Mouse (Mus musculus) frontal cortex, postnatal 25 days (tissue): ENCODE measurements around the gene Rab3c.

ENCODE experiments used
- DNase-seq, 2 experiments: peaks; one replicate each; pipeline ENCODE4 v3.0.0; 2022; ENCODE audit warnings: low spot score in 2 of 2

The Rab3c gene

DNA sequence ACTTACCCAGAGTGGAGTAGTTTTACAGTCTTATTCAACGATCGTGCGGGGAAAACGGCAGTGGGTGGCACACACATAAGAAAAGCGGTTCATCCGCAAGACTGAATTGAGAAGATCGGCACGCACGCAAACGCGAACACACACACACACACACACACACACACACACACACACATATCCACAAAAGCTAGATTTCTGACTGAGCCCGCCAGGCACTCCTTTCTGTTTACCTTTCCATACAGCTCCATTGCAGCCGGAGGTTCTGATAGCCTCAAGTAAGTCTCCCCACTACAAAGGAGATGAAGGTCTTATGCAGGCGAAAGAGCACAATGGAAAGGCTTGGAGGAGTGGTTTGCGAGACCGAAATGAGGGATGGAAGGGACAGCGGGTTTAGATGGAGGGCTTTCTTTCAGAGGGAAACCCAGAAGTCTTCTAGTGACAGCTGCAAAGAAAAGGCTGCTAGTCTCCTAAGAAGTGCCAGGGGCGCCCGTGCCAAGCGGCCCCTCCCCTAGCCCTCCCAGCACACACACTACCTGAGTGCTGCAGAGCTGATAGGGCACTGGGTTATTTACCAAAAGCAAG is at the start of gene Rab3c:
Gene Rab3c (minus strand): TSS at position 434 of the 582 bp plus-strand sequence.
- DNase-seq: peak in 1 of 2 experiments; percentile 15

DNA sequence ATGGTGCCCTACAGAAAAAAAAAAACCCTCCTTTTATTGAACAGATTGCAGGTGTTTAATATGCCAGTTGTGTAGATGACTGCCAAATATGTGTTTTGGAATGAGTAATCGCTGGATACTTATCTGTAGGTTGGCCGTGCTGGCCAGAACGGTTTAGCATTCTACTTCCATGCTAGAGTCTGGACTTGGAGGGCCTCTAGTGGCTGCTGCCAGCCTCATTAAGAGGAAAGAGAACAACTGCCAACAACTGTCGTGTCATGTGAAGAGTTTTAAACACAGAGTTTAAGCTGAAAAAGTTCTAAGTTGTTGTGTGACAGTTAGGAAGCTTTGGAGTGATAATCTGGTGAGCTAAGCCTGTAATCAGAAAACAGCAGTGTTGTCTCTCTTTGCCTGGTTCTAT is 38.0 kb upstream of the Rab3c start:
- peak; percentile 6 for DNase-seq

DNA sequence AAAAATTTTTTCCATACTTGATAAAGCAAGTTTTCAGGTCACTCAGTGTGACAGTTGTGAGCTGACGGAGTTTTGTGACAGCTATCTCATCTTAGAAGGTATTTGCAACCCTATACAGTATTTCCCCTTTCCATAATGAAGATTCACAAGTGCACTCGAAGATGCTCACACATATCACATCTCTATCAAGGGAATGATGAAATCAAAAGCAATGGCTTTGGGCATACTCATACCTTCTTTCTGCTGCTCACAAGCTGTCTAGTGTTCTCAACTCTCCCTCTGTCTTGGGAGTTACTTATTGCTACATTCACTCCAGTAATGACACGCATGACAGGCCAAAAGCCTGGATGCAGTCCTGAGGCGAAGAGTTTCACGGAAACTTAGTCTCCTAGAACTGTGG is 26.4 kb upstream of the Rab3c start:
- DNase-seq: no peak

DNA sequence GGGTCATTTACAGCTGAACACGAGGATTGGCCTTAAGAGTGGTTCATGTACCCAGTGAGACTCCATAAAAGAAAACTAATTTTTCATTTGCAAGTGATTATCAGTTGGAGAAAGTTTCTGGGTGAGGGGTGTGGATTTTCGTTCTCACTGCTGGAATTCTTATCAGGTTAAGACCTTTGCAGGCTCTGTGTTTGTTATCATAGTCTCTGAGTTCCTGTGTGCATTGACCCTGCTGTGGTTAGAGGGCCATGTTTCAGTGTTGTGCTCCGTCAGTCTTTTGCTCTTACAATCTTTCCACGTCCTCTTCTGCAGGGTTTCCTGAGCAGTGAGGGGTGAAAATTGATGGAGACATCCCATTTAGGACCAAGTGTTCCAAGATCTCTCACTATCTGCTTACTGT is 16.3 kb upstream of the Rab3c start:
- no peak for DNase-seq

DNA sequence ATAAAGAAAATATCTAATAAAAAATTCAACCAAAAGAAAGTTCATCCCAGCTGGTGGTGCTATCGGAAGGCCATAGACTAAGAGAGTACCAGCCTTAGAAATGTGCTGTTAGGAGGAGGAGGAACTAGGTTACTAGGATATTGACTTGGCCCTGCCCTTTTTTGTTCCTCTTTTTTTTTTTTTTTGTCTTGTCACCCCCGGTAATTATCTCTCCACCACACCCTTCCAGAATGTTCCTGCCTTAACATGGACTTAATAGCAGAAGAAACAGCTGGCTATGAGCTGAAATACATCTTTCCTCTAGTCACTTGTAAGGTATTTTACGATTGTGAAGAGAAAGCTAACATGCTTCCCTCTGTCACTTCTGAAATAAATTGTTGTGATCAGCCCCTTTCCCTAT is 7.7 kb upstream of the Rab3c start:
- no peak for DNase-seq

DNA sequence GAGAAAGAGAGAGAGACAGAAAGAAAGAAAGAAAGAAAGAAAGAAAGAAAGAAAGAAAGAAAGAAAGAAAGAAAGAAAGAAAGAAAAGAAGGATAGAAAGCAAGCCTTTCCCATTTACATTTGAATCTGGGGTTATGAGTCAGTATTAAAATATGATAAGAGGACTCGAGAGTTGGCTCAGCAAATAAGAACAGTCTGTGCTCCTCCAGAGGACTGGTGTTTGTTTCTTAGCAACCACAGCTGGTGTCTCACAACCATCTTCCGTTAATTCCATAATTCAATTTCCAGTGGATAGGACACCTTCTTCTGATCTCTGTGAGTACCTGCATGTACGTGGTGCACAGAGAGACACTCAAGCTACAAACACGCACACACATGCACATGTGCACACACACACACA is 3.0 kb upstream of the Rab3c start:
- no peak for DNase-seq

DNA sequence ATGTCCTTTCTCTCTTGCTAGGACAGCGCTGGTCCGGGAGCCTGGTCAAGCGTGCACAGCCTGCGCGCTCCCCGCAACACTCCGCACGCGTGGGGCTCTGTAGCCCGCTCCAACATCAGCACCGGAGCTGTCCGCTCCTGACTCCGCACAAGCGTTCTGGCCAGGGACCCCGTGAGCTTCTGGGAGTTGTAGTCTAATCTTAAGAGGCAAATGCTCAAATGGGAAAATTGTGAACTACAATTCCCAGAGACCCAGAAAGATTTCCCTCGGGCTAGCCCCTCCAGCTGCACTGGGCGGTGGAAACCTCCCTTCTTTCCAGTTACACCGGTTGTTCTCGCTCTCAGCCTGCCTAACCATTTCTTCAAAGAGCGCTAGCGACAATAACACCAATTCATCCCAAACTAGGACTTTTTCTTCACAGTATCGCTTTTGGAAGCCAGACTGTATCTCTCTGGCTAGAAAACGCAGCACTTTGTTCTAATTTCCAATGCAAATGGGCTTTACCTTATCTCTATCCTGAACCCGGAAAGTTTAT is 701 bp downstream of the Rab3c start:
- DNase-seq: peak; percentile 60 to 75

DNA sequence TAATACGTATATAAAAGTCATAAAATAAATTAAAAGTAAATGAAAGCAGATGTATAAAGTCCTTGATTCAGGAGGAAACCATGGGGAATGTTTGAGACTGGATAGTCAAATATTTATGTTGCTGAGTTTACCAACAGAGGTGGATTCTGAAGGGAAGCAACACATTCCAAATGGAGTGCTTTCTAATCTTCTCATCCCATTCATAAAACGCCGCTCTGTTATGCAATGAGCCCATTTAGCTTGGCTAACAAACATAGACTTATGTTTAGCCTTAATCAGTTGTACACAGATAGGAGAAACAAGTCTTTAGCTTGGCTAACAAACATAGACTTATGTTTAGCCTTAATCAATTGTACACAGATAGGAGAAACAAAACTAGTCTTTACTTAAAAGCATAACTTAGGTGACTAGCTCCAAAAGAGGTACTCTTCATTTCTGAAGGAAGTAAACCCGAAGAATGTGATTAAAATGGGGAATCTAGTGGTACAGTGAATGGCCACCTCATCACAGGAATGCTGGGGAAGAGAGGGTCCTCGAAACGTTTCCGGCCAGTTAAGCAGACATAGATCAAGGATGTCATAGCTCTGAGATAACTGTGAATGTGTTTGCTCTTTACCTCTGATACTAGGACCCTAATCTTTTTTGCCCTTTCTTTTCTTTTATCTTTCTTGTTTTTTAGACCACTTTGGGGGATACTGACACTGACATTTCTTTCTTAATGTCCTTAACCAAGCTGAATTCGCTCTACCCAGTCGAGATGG is 1.6 kb downstream of the Rab3c start:
- DNase-seq: no peak

DNA sequence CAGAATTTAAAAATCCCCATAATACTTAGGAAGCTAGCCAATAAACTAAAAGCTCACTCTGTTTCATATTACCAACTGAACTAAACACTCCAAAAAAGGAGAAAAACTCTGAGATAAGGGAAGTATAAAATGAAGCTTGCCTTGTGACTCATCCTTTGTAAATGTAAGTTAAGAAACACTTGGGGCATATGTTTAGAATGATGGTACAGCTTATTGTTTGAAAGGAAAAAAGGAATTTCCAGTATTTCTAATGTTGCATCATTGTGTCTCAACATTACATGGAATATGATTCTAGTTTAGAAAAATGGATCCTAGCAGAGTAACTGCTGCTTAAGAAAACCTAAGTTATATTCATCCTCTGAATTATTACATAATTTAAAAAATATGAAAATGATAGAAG is 3.1 kb downstream of the Rab3c start:
- DNase-seq: no peak

DNA sequence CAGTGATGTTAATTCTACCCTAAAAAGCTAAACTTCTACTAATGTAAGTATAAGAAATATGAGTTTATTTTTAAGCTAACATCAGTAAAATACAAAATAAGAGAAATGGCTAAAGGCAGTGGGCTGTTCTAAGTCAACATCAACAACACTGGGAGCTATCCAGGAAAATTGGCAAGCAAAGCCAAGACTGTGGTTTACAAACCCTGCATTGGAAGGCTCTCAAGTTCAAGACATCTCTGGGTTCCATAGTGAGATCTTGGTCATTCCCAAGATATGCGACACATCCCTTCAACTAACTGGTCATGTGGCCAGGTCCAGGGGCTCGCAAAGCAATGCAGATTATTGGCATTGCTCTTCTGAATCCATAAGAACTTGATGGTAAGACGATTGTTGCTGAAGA is 5.3 kb downstream of the Rab3c start:
- DNase-seq: no peak

DNA sequence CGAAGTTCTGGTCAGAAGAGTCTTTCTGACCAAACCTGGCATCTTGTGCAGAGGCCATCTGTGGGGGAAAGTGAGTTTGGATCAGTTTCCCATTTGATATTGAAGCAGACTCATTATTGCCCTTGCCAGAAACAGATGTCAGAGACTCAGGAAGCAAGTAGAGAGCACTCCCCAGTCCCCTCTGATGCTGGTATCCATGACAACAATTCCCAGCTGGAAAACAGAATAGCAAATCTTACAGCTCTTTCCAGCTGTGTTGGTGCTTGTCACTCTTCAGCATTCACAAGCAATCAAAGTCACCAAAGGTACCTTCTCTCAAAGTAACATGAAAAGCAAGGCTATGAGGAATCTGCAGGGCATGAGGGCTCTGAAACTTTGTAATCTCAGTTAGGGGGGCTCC is 20.1 kb downstream of the Rab3c start:
- DNase-seq: no peak

DNA sequence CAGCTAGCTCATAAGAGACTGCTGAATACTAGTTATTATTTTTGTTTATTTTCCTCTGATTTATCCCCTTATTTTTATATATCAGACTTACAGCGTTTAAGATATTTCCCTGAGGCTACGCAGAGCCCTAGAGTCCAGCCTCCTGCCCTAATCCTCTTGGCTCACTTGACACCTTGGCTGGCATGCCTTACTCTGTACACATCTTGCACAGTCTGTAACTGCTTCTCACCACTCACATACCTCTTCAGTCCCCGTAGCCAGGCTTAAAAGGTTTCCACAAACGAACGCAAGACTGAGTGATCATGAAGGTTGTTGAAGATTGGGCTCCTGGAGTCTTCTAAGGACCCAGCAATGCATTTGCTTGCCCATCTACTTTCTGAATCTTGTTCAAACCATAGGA is 29.3 kb downstream of the Rab3c start:
- DNase-seq: no peak

DNA sequence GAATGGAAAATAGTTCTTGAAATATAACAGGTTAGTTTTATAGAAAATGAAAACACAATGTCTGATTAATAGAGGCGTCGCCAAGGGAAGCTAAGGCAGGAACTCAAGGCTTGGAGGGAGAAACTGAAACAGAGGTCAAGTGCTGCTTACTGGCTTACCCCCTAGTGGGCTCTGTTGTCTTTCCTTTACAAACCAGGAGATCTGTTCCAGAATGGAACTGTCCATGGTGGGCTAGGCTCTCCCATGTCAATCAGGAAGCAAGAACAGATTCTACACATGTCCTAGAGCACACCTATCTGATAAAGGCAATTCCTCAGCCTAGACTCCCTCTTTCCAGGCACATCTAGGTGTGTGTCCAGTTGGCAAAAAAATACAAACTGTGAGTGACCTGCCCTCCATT is 32.3 kb downstream of the Rab3c start:
- no peak for DNase-seq

DNA sequence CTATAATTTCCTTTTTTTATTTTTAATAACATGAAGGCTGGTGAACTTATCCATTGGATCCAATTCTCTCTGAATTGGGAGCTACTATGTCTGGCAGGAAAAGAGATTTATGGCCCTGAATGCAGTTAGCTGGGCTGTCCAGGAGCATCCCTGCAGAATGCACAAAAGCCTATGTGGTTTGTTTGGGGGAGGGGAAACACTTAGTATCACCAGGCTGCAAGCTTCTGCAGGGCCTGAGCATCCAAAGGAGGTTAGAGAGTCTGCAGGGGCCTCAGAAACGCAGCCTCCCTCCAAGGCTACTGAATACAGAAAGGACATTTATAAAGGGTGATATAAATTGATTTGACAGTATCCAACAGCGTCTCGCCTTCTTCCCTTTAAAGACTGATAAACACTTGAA is 41.8 kb downstream of the Rab3c start:
- no peak for DNase-seq

DNA sequence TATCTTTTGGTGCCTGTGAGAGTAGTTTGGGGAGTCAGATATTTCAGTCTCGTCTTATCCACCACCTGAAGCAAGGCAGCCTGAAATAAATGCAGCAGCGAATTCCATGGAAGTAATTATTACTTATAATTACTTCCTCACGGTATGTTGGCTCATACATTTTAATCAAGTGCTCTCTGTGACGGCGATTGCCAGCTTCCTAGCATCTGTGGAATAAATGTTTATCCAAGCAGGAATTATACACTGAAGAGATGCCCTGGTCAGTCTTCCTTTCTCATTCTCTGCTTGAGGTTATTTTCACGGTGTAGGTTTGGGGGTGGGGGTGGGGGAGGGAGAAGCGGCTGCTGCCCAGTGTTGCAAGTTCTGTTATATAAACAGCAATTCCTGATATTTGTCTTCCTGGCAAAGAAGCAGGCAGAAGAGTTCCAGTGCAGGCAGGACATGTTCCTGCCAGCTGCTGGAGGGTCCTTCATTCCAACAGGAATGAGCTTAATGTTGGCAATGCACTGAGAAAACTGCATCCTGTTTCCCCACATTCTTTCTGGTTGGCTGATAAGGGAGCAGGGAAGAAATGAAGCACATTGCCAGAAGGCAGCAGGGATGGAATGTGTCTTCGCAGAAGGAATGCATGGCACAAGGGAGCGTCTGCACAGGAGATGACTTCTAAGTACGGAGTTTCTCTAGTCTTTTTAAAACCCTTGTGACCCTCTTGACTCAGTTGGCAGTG is 43.4 kb downstream of the Rab3c start:
- DNase-seq: no peak

DNA sequence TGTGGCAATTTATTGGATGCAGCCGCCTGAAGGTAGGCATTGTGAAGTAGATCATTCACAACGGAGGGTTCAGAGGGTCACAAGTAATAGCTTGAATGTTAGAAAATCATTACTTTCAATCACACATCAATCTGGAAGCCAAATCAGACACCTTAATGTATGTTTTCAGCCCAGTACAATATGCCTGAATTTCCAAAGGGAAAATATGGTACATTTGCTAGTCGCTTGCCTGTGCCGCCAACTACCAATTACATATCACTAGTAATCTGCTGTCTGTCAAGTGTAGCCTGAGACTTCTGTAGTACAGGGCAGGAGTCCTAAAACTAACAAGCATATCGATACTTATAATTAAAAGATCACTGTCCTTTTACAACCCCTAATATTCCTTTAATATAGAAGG is 47.4 kb downstream of the Rab3c start:
- DNase-seq: no peak

DNA sequence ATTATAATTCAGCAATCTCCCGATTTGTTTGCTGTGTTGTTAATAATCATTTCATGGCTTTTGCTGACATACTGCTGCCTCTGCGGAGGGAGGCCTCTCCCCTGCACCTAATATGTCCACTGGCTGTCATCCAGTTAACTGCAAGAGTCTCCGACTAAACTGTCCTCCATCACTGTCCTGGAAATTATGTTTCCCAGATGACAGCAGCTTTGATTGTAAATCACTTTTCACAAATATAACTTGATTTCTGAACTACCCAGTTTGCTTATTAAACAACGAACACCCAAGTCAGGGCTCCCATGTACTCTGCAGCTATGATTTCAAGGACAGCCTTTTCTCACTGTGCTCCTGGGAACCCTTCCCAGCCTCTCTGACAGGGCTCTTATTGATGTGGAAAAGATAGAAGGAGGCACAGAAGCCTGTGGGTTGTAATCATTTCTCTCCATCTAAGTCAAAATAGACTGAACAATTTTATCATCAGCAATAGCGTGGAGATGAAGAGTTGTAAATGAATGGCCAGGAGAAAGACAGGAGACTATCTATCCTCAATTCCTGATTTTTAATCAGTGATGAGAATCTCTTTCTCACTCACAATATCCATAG is 49.6 kb downstream of the Rab3c start:
- DNase-seq: no peak

DNA sequence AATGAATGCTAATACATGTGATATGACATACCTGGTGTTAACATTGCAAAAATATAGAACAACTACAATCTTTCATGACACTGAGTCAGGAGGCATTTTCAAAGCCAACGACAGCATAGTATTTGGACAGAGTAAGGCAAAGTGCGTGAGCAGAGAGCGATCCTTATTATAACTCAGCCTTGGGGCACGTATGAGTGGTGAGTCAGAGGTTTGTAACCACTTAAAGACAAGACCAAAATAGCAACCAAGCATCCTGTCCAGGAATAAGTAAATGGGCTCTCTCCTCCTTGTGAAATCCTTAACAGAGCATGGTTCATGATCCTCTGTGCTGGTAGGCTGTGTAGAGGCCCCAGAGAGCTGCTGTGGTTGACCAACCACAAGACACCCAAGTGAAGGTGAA is 50.8 kb downstream of the Rab3c start:
- no peak for DNase-seq

DNA sequence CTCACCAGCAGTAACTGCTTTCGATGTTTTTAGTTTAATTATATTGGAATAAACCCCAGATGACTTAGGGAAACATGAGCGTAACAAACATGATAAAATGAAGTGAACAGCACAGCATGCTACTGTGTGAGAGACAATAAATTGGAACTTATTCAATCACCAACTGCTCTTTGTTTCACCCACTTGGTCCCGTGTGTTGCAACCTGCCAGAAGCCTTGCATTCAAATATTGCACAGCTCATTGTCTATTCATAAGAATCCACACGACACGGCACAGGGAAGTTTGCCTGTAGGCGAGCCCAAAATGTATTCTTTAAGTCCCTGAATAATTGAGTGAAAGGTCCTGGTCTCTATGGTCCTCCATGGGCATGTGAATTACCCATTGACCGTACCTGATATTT is 61.6 kb downstream of the Rab3c start:
- no peak for DNase-seq

DNA sequence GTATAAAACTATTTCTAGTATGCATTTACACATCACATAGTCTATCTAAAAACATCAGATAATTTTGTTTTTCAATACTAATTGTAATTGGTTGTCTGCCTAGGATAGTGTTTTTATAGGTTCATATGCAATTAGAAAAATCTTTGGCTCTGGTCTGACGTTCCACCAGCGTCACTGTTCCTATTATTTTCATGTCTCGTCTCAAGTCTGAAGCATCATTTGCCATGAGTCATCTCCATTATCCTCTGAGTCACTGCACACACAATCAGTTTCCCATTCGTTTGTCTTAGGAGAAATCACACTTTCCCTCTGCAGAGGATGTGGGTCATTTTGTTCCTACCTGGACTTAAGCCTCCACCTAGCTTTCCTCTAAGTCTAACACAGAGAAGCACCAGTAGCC is 62.3 kb downstream of the Rab3c start:
- DNase-seq: no peak

DNA sequence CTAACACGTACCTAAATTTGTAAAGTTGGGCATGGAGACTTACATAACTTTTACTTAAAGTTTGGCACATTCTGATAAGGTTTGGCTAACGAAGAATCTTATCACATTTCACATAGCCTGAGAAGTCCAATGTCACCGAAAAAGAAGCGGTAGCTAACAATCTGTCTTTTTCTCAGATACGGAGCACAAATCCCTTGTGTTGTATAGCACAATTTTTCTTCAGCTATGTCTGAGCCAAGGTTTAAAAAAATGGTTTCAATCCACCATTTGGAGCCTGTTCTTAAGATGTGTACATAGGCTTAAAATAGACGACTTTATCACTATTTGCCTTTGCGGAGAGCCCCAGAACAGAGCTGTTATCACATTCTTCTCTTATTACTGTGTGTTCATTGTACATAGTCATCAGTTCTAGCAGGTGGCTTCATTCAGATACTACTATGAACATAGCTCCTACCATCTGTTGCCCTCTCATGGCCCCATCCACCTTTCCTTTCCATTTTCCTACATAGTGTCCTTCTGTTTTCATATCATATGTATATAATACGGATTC is 69.2 kb downstream of the Rab3c start:
- no peak for DNase-seq

DNA sequence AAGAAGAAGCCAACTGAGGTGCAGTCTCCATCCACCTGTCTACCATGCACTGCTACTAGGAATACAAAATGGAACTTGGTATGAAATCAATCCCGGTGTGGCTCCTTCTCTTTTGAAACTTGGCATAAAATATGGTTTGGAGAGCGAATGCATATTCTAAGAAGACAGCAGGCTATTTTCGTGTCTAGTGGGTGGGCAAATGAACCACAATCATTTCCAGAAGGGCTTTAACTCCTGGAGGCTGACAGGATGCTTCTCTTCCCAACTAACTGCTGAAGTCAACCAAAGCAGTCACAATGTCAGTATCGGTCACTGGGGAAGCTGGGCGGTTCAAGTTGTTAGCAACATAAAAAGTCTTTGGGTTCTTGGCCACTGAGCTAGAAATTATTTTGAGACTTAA is 81.9 kb downstream of the Rab3c start:
- no peak for DNase-seq
